Mouse (Mus musculus) natural killer cell, adult 2 months (primary cell): ENCODE measurements around the gene Tpt1.
"Not testable (repeated sequence)": the region's sequence is repeated elsewhere in the genome, so short reads cannot be mapped to it uniquely, and the experiment has no call there.

ENCODE experiments used
- DNase-seq, 2 experiments: peaks; one replicate each; pipeline ENCODE4 v3.0.0; 2022; ENCODE audit warnings: low spot score in 2 of 2

Gene Tpt1

DNA sequence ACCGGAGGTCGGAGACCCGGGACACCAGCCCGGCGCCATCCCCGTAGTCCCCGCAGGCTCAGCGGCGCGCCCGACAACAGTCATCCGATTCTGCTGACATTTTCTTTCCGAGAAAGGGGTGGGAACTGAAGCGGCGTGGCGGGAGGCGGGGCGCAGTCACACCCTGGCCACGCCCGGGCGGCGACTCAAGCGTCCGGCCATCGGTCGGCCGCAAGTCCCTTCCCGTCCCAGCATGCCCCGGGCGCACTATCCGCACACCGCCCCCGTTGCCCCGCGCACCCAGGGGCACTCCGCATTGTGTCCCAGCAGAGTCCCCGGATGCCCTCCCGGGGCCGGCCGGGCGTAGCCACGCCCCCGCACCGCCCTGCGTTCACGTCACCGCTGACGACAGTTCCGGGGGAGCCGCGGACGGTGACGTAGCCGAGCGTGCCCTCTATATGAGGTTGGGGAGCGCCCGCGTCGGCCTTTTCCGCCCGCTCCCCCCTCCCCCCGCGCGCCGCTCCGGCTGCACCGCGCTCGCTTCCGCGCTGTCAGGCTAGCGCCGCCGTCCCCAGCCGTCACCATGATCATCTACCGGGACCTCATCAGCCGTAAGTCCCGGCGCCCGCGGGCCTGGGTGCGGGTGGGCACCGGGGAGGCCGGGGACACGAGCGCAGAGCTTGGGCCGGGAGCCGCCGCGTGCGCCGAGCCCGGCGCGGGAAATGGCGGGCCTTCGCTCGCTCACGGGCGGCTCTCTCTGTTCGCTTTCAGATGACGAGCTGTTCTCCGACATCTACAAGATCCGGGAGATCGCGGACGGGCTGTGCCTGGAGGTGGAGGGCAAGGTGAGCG is at the start of gene Tpt1:
Gene Tpt1 (plus strand): TSS at position 227 of the 831 bp plus-strand sequence.
- peak; percentile 99 to 100 for DNase-seq

DNA sequence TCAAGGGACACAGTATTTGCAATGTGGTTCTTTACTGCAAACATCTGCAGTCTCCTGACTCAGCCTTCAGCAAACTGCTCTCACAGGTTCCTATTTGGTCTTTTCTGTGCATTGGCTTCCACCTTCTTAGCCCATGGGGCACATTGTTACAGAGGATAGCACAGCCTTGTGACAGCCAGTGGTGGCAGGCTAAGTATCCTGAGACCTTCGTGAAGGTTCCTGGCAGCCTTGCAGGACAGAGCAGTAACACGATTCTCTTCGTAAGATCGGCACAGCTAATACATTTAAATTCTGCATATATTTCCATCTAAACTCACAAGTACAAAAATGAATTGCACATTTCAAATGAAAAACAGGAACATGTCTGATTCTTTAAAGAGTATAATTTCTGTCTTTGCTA is 49.0 kb upstream of the Tpt1 start:
- no peak for DNase-seq

DNA sequence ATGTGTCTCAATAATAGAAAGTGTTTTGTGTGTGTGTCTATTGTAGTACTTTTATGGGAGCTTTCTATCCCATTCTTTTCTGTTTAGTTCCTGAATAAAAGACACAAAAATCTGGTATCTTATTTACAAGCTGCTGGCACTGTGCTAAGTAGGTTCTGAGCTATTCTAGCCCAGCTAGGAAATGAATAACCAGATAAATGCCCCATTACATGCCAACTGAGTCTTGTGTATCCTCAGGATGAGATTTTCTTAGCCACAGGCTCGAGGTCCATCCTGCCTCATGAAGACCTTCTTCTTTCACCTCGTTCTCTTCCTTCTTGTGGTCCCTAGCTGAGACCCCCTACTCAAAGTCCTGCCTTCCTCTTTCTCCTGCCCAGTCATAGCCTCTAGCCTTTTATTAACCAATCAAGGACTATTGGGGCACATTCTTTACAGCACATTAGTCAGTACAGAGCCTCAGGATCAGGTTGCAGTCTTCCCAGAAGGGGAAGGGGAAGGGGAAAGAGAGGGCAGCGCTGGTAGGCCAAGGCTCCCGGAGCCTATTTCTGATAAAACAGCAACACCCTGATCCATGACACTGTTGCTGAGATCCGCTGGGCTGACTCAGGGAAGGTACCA is 47.0 kb upstream of the Tpt1 start:
- DNase-seq: no peak

DNA sequence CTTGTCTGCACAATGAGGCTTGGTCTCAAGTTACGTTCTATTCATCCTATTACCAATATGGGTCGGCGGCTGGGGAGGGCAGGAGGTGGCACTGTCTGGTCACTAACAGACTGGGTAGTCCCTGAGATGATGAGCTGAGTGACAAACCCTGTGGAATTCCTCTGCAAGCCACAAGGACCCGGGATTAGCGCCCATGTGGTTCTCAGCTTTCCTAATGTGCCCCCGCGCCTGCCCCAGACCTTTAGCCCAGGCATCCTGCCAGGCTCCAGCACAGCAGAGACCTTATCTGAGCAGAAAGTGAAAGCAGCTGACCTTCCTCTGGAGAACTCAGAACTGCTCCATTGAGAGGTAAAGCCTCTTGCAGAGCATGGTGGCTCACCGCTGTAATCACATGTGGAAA is 37.1 kb upstream of the Tpt1 start:
- no peak for DNase-seq

DNA sequence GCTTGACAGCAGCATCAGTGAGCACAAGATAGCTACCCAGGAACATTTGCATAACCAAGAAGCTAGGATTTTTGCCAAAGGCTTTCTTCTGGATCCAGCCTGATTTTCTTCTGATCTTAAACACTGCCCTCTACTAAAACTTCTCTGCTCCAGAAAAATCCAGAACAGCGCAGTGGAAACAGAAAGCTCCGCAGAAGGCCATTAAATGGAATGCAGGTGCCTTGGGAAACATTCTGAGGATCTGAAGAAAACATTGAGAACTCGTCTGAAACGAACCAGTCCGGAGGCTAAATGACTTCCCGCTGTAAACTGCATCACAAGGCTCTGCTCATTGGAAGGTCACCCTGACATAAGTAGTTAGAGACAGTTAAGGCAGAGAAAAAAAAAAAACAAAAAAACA is 35.0 kb upstream of the Tpt1 start:
- no peak for DNase-seq

DNA sequence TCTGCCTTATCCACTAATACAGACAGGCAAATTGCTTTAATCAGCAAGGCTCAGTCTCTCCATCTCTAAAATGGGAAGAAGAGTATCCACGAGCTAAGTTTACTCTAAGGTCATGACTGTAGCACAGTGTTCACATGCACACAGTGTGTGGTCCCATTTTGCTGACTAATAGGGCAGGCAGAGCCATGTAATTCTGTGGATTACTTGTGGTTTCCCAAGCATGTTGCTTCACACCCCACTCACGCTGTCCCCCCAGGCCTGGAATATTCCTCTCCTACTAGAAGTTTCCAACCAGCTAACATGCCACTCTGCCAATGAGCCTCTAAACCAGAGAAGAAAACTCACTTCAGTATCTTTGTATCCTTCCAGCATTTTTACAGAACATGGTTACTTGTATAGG is 26.4 kb upstream of the Tpt1 start:
- DNase-seq: no peak

DNA sequence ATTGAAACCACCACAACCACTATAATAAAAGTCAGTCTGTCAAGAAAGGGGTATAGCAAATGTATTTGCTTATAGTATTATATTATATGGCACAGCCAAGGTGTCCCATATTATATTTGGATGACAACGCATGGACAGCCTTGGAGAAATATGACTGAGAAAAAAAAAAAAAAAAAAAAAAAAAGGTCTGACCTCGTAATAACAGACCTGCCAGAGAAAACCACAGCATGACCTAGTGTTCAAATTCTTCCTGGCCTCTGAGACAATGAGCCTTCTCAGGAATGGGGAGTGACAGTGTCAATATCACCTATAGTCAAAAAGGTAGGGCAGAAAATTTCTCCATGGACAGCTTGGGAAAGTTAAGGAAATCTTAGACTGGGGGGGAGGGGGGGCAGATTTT is 25.6 kb upstream of the Tpt1 start:
- no peak for DNase-seq

DNA sequence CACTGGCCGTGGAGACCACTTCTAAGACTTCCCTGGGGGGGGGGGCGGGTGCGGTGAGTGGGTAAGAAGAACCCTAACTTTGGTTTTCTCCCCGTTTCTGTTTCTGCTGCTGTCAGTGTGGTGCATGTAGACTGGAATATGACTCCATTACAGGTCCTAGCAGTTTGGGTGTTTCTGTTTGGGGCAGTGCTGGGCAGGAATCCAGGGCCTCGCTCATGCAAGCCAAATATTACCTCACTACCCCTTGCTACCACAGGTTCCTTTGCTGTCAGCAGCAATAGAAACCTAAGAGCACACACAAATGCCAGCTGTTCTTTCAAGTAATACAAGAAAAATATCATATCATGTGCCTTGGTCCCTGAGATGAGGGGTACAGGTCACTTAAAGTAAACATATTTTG is 24.9 kb upstream of the Tpt1 start:
- DNase-seq: no peak

DNA sequence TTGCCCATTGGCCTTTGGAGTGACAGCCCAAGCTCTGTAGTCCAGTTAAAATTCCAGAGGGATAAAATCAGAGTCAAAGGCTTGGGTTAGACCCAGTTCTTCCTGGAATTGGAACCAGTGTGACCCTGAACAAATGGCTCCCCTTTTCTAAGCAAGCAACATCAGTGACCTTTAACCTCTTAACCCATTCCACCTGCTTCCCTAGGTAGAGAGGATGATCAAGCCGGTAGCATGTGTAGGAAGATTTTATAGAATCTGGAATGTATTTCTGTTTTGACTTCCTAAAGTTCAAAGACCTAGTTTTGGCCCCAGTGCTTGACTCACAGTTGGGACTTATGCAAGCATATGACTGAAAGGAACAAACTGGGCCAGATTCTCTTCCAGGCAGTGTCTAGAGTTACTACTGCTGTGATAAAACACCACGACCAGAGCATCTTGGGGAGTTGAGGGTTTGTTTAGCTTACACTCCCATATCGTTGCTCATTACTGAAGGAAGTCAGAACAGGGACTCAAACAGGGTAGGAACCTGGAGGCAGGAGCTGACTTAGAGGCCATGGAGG is 18.0 kb upstream of the Tpt1 start:
- no peak for DNase-seq

DNA sequence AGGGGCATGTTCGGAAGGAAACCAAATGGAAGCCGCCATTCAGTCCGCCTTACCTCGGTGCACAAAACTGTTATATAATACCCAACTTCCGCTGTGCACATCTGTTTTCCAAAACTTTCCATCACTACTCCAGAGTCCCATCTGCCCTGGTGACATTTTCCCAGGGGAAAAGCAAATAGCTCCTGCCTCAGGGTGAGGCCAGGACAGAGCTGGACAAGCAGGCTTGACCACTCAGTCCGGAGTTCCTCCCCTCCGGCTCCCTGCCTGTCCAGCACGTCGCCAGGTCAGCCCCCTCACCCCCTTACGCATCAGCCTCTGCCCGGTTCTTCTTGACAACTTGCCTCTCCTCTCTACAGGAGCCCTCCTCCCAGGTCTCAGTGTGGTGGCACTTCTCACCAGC is 16.7 kb upstream of the Tpt1 start:
- no peak for DNase-seq

DNA sequence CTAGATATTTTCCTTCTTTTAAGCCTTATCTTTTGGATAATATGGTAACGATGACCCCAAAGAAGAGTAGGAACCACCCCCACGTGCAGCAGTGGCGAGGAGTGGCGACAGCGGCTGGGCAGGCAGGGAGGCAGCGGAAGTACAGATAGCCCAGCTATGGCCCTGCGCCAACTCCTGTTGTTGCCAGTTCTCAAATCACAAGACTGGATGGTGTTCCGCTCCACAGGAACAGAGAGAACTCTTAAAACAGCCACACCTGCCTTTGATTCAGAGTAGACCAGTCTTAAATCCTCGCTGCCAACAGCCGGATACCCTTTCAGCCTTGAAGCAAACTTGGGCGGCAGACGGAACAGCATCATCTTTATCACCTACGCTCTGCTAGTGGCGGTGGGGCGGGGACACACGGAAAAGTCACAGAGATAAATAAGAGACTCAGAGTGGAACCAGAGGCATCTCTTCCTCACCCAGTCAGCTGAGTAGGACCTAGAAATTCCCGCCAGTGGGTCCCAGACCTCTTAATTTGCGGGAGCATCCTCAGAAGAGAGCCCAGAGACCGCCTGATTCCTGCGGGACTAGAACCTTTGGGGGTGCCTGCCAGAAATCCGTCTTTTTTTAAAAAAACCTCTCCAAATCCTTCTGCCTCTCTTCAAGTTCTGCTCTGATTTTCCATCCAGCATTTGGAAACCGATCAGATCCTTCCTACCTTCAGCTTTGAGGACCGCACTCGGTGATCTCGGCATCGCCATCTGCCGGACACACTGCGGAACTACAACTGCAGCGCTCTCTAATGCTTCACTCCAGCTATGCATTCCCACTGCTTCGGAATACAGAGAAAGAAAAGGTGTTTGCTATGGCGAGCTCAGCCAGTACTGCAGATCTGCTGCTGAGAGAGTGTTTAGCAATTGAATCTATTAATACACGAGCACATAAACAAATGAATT is 15.8 kb upstream of the Tpt1 start:
- peak; percentile 66 to 78 for DNase-seq

DNA sequence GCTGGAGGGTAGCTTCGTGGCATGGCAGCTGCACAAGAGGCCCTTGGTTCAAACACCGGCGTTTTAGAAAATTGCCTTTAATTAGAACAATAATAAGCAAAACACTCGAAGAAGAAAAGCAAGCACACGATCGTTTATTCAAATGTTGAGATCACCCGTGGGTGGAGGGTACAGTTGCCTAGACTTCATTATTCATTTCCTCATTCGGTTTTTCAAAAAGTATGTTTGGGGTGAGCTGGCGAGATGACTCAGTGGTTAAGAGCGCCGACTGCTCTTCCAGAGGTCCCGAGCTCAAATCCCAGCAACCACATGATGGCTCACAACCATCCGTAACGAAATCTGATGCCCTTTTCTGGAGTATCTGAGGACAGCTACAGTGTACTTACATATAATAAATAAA is 15.1 kb upstream of the Tpt1 start:
- DNase-seq: not testable (repeated sequence)

DNA sequence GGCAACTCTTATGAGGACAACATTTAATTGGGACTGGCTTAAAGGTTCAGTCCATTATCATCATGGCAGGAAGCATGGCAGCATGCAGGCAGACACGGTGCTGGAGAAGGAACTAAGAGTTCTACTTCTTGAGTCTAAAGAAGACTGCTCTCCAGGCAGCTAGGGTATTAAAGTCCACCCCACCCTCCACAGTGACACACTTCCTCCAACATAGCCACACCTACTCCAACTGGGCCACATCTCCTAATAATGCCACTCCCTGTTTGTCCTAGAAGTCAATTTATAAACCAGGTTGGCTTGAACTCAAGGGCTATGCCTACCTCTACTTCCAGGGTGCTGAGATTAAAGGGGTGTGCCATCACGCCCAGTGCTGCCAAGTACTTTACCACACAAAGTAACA is 12.9 kb upstream of the Tpt1 start:
- peak in 1 of 2 experiments; percentile 16 for DNase-seq

DNA sequence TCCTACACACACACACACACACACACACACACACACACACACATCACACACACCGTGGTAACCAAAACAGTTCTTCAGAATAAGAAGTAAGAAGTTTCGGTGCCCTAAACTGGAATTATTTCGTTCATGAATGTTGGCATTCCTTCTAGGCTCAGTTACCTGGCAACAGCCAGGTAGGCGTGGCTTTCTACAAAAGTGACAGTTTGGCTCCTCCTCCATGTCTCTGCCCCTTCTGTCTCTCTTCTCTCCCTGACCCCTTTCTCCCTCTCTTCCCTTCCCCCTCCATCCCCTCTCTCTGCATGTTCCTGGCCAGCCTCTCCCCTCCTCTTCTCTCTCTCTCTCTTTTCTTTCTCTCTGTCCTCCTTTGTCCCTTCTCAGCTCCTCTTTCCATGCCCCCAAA is 11.9 kb upstream of the Tpt1 start:
- DNase-seq: no peak

DNA sequence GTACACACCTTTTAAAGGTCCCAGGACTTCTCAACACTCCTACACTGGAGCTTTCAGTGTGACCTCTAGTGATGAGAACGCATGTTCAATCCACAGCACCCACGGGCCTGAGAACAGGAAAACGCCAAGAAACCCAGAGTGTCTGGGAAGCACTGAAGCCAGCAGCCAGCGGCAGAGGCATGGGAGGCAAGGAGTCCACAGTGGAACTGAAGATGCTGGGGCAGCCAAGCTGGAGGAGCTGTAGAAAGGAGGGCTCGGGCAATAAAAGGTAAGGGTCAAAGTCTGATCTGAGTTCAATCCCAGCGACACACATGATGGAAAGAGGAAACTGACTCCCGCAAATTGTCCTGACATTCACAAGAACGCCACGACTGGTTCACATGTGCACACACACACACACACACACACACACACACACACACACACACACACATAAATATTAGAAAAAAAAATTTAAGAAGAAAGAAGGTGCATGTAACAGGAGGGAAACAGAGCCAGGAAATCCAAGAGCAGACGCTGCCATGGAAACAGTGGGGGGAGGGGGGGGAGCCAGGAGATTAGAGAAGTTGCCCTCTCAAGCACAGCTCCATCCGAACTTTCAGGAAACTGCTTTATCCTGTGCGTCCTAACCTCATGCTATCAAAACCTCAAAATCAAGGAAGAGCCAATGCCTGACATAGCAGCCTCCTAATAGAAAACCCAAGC is 11.2 kb upstream of the Tpt1 start:
- DNase-seq: no peak

DNA sequence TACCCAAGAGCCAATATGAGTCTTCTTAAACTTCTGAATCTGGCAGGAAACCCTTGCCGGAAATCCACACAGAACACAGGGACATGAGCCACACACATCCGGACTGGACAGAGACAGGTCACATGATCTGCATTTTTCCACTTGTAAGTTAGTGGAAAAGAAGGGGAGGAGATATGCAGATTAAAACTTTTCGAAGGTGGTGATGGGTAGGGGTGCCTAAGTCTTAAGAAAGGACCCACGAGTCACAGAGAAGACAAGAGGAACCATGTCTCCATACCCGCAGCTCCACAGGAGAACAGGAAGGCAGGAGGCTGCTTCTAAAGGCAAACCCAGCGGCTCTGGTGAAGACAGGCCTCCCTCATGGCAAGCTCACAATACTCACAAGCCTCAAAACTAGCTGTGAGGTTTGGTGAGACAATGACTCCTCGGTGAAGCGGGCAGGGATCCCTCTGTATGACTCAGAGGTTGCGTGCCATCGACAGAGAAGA is 10.6 kb upstream of the Tpt1 start:
- DNase-seq: peak; percentile 38 to 49

DNA sequence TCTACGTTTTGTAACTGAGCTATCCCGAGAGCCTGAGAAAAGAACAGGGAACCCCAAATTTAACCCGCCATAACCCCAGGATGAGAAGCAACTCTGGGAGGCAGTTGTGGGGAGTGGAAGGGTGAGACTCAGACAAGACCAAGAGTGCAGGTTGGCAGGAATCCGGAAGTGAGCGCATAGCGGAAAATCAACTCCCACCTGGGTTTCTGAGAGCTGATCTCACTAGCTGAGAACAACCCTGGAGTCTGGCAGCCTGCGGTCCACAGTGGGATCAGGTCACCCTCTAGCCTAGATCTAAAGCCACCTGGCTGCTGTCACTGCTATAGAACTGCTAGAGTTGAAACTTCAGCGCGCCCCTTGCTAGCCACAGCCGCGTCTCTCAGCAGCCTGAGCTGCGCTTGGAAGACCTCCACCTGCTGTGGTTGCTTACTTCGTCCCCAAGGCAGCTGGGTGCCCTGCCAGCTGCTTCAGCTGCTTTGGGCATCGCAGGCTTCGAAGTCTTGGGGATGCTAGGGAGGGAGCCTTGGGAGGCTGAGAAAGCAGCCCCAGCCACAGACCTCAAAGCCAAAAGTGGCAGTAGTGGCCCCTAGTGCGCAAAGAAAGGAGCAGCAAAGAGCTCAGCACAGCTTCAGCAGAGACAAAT is 10.0 kb upstream of the Tpt1 start:
- DNase-seq: peak; percentile 57 to 64

DNA sequence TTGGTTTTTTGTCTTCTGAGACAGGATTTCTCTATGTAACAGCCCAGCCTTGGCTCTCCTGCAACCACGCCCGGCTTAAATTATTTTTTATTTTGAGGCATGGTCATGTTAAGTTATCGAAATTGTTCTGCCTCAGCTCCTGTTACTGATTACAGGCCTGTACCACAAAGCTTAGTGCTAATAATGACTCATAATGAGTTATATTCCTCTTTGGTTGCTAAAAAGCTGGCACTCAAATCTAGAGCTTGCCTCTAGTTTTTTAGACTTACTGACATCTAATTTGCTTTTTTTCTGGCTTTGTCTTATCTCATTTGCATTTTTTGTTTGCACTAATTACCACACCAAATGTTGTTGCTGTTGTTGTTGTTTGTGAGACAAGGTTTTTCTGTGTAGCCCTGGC is 8.3 kb upstream of the Tpt1 start:
- DNase-seq: no peak

DNA sequence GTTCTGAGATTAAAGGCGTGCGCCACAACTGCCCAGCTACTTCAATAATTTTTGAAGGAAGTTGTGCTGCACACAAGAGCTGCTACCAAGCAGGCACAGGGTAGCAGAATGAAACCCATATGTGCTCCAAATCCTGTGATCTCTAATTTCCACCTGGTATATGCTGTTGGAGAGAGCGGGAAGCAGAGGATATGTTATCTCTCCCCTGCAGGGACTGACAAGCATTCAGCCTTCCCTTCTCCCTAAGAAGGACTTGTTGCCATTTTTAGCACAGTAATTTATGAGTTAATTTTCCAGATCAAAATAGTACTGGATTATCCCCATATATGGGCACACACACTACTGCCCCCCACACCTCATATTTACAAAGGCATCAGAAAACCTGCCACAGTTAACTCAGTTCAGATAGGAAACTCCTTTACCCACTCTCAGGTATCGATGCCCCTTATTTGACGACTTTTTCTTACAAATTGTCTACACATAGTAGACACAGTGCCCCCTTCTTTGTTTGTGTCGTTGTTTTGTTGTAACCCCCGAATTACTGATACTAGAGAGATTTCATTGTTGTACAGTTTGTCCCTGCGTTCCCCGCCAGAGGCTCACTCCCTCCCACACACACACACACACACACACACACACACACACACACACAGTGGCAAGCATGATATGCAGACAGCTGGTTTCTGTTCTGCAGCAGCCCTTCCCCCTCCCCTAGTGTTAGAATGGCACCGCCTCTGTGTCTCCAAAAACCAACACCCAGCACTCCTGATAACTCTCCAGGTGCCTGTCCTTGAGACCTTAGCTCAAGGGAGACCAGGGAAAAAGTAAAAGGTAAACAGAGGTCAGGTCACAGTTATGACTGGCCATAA is 7.6 kb upstream of the Tpt1 start:
- DNase-seq: peak in 1 of 2 experiments; percentile 18

DNA sequence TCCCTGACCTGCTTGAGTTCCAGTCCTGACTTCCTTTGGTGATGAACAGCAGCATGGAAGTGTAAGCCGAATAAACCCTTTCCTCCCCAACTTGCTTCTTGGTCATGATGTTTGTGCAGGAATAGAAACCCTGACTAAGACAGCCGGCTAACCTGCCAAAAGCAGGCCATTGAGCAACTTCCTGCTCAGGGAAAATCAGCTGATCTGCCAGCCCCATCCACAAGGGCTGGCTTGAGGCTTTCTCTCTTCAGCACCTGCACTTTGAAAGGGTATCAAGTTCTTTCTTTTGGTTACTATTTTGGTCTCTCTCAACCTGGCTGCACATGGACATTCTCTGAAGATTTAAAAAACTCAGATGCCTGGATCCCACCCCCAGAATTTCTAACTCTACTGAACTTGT is 3.1 kb upstream of the Tpt1 start:
- DNase-seq: not testable (repeated sequence)
